14 mouse cellular contexts compared by ENCODE assay signal in the genomic region with DNA sequence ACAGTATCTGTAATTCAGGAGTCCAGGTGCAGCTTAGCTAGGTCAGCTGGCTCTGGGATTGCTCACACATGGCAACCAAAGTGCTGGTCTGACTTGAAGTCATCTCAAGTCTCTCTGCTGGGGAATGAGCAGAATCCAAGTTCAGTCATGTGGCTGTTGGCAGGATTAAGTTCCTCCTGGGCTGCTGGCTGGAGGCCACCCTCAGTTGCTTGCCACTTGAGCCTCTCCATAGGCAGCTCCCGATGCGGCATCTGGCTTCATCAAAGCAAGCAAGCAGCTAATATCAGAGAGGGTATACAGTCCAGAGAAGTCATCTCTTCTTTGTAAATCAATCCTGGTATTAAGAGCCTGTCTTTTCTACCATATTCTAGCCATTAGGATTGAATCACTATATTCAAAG.
DNase-seq lines count a peak whose midpoint lies in the region; ATAC-seq and TF ChIP-seq lines count a peak whose summit lies in the region.
"Had no signal": no experiment of that assay in that cellular context is flagged by ENCODE, and none has a peak within 500 bp of the region (broad histone marks: within the 10 kb centered on the region; RNA-seq: fewer than 3 reads in every experiment).

No protein-coding gene starts in this region.

- ATAC-seq in hindbrain, embryonic 15.5 days (ENCODE audit: low FRiP score, low read depth) = peak; percentile 45; the same call in 1 of the 2 replicates
- no peak for ATAC-seq in hindbrain, embryonic 11.5 days (ENCODE audit: low FRiP score)
- no peak for ATAC-seq in midbrain, postnatal 0 days (ENCODE audit: low FRiP score)
- no peak for ATAC-seq in midbrain, embryonic 16.5 days
- ATAC-seq: forebrain, embryonic 14.5 days had no signal

- H3K27ac ChIP-seq in hindbrain, embryonic 15.5 days (replicated peaks) = no peak overlapping the region
- no peak overlapping the region for H3K27ac ChIP-seq in hindbrain, embryonic 11.5 days (ENCODE audit: low read depth, low read length)
- no peak overlapping the region for H3K27ac ChIP-seq in midbrain, postnatal 0 days (ENCODE audit: low read depth, low read length)
- H3K27ac ChIP-seq in midbrain, embryonic 16.5 days (ENCODE audit: low read length) = no peak overlapping the region
- H3K27ac ChIP-seq: heart, embryonic 10.5 days; midbrain, embryonic 10.5 days had no signal

- no peaks in the 10 kb centered on the region for H3K9me3 ChIP-seq in hindbrain, embryonic 15.5 days
- H3K9me3 ChIP-seq in hindbrain, embryonic 11.5 days (ENCODE audit: control insufficient read depth, low read length) = no peaks in the 10 kb centered on the region
- H3K9me3 ChIP-seq in midbrain, postnatal 0 days (ENCODE audit: low read length) = no peaks in the 10 kb centered on the region
- H3K9me3 ChIP-seq in midbrain, embryonic 16.5 days (replicated peaks; ENCODE audit: control insufficient read depth, low read length, poor library complexity, severe bottlenecking) = no peaks in the 10 kb centered on the region
- H3K9me3 ChIP-seq: heart, embryonic 10.5 days; midbrain, embryonic 10.5 days had no signal

- no peak for DNase-seq in hindbrain, embryonic 11.5 days (ENCODE audit: low spot score)
- DNase-seq in midbrain, postnatal 0 days (ENCODE audit: low spot score) = peak; percentile 75
- peak; percentile 34 to 37 for DNase-seq in cerebellum, postnatal 36 days
- peak; percentile 81 for DNase-seq in skeletal muscle tissue, adult 2 months (ENCODE audit: low read depth, low spot score)
- no peak for DNase-seq in thymus, postnatal 10 days (ENCODE audit: low spot score in 2 of 2)
- DNase-seq in left cerebral cortex, adult 18-20 months (ENCODE audit: low spot score in 2 of 2) = no peak
- DNase-seq: B cell, adult 2 months; lung, postnatal 36 days; right cerebral cortex, adult 18-20 months had no signal

- no peak overlapping the region for H3K9ac ChIP-seq in hindbrain, embryonic 15.5 days
- no peak overlapping the region for H3K9ac ChIP-seq in hindbrain, embryonic 11.5 days (ENCODE audit: low read depth, low read length)
- no peak overlapping the region for H3K9ac ChIP-seq in midbrain, postnatal 0 days (replicated peaks; ENCODE audit: low read length, poor library complexity, severe bottlenecking)
- no peak overlapping the region for H3K9ac ChIP-seq in midbrain, embryonic 16.5 days (ENCODE audit: low read depth, low read length)

- peaks cover 9% of the 10 kb centered on the region for H3K4me1 ChIP-seq in hindbrain, embryonic 15.5 days (replicated peaks)
- H3K4me1 ChIP-seq in hindbrain, embryonic 11.5 days (replicated peaks; ENCODE audit: control insufficient read depth, insufficient read depth, low read length) = peaks cover 2% of the 10 kb centered on the region; the same call in 1 of the 2 replicates
- 0 out of 2 replicates have a peak, but pooled peaks cover 6% of the 10 kb centered on the region for H3K4me1 ChIP-seq in midbrain, postnatal 0 days (ENCODE audit: insufficient read depth, low read length)
- H3K4me1 ChIP-seq in midbrain, embryonic 16.5 days (ENCODE audit: control insufficient read depth, insufficient read depth, low read length) = peaks cover 9% of the 10 kb centered on the region; the same call in 1 of the 2 replicates
- H3K4me1 ChIP-seq: heart, embryonic 10.5 days had no signal

- WGBS in hindbrain, embryonic 15.5 days = 83% methylated on average over 2 of the region's 2 CpGs
- 79% methylated on average over 2 of the region's 2 CpGs for WGBS in hindbrain, embryonic 11.5 days
- WGBS in midbrain, postnatal 0 days = 50% methylated on average over 2 of the region's 2 CpGs
- WGBS in midbrain, embryonic 16.5 days = 43% methylated on average over 2 of the region's 2 CpGs

- H3K27me3 ChIP-seq in hindbrain, embryonic 15.5 days = no peaks in the 10 kb centered on the region
- no peaks in the 10 kb centered on the region for H3K27me3 ChIP-seq in hindbrain, embryonic 11.5 days (ENCODE audit: control insufficient read depth, insufficient read depth, low read length)
- H3K27me3 ChIP-seq in midbrain, postnatal 0 days (ENCODE audit: insufficient read depth, low read length) = no peaks in the 10 kb centered on the region
- H3K27me3 ChIP-seq in midbrain, embryonic 16.5 days (ENCODE audit: control insufficient read depth, insufficient read depth, low read depth, low read length) = no peaks in the 10 kb centered on the region

- no peaks in the 10 kb centered on the region for H3K36me3 ChIP-seq in hindbrain, embryonic 15.5 days
- no peaks in the 10 kb centered on the region for H3K36me3 ChIP-seq in hindbrain, embryonic 11.5 days (ENCODE audit: control insufficient read depth, insufficient read depth, low read length)
- no peaks in the 10 kb centered on the region for H3K36me3 ChIP-seq in midbrain, postnatal 0 days (ENCODE audit: insufficient read depth, low read length)
- no peaks in the 10 kb centered on the region for H3K36me3 ChIP-seq in midbrain, embryonic 16.5 days (ENCODE audit: control insufficient read depth, insufficient read depth, low read length)
- H3K36me3 ChIP-seq: heart, embryonic 10.5 days; midbrain, embryonic 10.5 days had no signal

- H3K4me3 ChIP-seq in hindbrain, embryonic 15.5 days = no peak overlapping the region
- no peak overlapping the region for H3K4me3 ChIP-seq in hindbrain, embryonic 11.5 days (ENCODE audit: low read depth, low read length)
- H3K4me3 ChIP-seq in midbrain, postnatal 0 days (ENCODE audit: low read depth, low read length) = no peak overlapping the region
- no peak overlapping the region for H3K4me3 ChIP-seq in midbrain, embryonic 16.5 days (ENCODE audit: low read depth, low read length)
- H3K4me3 ChIP-seq: heart, embryonic 10.5 days; midbrain, embryonic 10.5 days had no signal

- H3K4me2 ChIP-seq in hindbrain, embryonic 15.5 days = no peak overlapping the region
- no peak overlapping the region for H3K4me2 ChIP-seq in hindbrain, embryonic 11.5 days (replicated peaks; ENCODE audit: low read depth, low read length)
- H3K4me2 ChIP-seq in midbrain, postnatal 0 days (ENCODE audit: low read depth, low read length, poor library complexity, severe bottlenecking) = no peak overlapping the region
- H3K4me2 ChIP-seq in midbrain, embryonic 16.5 days (ENCODE audit: low read length) = no peak overlapping the region

- TF ChIP-seq CTCF in midbrain, postnatal 0 days (IDR thresholded peaks at IDR 0.05) = no peak

Comparison
In these comparisons a context has a peak if more than half of its experiments do, and no peak if none do; other contexts are left out.
1. DNase-seq: peak in midbrain, postnatal 0 days (single experiment), cerebellum, postnatal 36 days (2 of 2) and skeletal muscle tissue, adult 2 months (single experiment); none in hindbrain, embryonic 11.5 days (single experiment), thymus, postnatal 10 days (0 of 2) and left cerebral cortex, adult 18-20 months (0 of 2).